Mouse (Mus musculus): ENCODE results near the gene Pld3.

The Pld3 gene

DNA sequence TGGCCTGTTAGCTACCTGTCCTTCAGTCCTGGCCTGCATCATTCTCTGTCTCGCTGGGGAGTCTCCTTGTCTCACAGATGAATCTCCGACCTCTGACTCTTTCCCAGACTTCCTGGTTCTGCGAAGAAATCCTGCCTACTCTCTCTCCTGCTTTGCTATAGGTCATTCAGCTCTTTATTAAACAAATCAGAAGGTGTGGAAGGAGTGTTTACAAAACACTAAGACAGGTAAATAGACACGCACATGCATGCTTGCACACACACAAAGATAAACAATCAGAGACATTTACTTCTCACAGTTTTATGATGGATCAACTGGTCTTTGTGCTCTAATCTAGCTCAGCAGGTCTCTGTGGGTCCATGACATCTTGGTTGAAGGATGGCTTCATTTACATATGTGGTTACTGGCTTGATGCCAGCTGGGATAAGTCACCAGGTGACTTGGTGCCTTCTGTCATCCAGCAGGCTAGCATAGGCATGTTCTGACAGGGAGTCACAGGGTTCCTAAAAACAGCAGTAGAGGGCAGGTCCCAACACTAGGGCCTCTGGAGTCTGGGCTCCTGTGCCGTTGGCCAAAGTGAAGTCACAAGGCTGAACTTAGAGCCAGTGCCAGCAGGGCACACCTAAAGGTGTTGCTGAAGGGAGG is 16.7 kb upstream of the Pld3 start:
- no peak for DNase-seq (ENCODE audit: low read depth, low spot score)

DNA sequence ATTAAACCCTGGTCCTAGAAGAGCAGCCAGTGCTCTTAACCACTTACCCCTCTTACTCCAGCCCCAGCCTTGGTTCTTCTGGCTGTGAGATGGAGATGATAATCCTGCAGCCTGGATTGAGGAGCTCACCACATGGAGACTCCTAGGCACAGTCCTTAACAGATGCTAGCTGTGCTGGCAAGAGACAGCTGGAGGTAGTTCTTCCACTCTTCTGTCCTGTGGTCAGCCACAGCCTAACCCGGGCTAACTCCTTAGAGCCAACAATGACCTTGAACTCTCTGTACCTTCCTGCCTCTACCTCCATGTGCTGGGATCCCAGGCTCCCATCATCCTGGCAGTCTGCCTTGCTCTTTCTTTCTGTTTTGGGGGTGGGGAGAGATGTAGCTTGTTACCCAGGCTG is 8.0 kb upstream of the Pld3 start:
- no peak for DNase-seq (ENCODE audit: low read depth, low spot score)

DNA sequence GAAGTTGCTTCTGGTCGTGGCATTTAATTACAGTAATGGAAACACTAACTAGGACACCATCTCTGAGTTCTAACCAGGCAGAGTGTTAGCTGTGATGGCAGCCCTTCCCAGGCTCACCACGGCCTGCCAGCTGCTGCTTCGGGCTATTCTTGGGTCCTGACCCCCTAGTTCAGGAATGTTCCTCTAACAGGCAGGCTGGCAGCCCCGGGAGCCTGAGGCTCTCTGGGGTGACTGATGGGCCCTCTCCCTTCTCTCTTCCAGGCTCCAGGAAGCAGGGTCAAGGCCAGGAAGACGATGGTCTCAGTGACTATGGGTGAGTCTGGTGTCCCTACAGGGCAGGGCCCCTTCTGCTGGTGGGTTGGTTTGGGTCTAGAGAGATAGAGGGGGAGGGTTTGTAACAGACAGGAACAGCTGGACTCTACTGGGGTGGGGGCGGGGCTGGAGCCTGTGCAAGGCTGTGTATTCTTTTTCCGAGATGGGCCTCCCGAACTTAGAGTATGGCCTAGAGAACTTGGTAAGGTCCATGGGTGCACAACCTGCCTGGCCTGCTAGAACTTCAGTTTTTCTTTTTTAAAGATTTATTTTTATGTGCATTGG is 7.4 kb upstream of the Pld3 start:
- no peak for DNase-seq (ENCODE audit: low read depth, low spot score)

DNA sequence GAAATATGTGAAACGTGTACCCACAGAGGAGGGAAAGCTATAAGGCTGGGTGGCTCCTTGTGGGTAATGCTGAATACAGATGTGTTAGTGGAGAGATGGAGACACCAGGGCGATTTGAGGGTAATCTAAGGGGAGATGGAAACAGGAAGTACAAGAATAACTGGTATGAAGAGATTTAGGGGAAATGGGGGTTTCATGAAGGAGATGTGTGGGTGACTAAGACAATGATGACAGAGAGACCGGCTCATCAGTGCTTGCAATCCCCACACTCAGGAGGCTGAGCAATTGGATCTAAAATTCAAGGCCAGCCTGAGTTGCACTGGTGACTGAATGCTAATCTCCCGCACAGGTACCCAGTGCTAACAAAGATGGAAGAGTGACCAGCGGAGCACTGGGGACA is 948 bp downstream of the Pld3 start:
- DNase-seq (ENCODE audit: low read depth, low spot score): no peak

DNA sequence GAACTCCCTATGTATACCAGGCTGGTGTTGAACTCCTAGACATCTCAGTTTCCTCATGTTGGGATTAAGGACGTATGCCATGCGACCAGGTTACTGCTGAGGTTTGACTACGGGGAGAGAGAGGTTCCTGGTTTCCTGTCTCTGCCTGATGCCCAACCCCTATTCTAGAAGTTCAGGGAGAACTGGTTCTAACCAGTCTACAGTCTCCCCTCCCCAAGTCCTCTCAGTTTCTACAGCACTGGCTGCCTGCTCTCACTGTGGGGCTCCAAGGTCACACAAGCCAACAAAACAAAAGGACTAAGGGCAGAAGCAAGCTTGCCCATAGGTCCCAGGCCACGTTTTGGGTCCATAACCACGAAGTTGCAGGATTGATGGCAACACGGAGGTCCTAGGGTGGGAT is 3.4 kb downstream of the Pld3 start:
- DNase-seq (ENCODE audit: low read depth, low spot score): no peak

DNA sequence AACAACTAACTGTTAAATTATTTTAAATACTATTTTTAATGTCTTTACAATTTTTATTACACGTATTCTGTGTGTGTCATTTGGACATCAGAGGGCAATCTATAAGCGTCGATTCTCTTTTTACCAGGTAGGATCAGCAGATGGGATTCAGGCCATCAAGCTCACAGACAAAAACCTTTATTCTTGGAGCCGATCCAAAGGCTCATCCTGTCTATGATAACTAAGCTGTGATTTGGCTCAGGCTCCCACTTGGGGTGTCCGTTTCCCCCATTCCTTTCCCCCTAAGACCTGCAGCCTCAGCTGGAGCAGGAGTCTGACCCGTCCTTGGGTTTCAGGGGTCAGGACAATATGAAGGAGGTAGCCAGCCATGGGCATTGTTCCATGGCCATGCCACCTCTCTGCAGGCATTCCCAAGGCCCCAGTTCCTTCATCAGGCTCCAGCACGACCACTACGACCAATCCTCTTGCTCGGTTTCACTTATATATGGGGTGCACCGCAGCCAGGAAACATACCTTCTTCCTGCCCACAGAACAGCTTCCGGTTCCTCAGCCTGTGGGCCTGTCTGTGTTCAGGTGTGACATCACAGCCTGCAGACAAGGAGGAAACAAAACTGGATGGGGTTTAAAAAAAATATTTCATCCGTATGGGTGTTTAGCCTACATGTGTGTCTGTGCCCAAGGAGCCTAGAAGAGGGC is 8.2 kb downstream of the Pld3 start:
- no peak for DNase-seq (ENCODE audit: low read depth, low spot score)

DNA sequence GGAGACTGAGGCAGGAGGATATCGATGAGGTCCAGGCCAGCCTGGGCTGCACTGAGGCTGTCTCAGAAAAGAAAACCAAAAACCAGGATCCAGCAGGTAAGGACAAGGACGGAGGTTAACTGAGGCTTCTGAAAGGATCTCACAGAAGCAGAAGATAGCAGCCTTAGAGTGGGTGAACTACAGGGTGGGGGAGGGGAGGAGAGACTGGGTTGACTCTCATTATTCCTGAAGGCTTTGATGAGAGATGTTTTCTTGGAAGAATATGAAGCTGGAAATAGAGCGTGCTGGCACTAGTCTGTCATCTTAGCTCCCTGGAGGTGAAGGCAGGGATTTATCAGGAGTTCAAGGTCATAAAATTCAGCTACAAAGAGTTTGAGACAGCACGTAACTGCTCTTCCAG is 9.2 kb downstream of the Pld3 start:
- no peak for DNase-seq (ENCODE audit: low read depth, low spot score)

DNA sequence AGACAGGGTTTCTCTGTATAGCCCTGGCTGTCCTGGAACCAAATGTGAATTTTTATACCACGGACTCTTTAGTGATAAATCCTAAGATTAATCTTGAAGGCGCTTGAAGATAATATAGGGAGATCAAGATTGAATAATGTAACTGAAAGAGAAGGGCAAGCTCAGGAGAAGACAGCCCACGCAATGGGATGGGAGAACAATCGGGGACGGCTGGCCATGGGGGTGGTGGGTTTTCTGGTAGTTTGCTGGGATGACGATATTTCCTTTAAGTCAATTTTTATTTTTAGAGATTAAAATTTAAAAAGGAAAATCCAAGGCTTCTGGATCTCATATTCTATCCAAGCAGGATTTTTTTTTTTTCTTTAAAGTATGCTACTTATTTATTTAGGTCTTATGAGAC is 10.0 kb downstream of the Pld3 start:
- no peak for DNase-seq (ENCODE audit: low read depth, low spot score)

DNA sequence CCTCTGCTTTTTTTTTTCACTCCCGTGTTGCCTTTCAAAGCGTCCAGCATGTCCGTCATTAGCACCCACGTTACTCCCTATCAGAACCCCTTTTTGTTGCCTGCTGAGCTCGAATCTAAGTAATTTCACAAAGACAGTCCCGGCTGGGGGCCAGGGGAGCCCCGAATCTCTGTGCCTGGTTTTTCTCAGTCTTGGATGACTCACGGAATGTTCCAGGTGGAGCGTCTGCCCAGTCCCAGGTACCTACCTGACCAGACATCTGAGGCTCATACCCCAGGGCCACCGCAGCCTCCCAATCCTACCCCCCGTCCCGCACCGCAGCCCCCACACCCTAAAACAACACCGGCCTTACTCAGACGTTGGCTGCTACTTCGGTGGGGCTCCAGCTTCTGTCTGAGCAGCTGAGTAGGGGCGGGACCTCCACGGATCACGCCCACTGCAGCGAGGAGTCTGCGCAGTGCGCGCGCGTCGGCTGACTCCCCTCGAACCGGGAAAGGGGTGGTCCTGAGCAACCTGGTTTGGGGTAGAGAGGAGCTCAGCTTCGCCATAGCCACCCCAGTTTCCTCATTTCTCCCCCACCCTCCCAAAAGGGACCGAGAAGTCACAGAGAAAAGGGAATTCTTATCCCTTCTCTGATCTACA is 10.5 kb downstream of the Pld3 start:
- DNase-seq (ENCODE audit: low read depth, low spot score): peak; percentile 55

DNA sequence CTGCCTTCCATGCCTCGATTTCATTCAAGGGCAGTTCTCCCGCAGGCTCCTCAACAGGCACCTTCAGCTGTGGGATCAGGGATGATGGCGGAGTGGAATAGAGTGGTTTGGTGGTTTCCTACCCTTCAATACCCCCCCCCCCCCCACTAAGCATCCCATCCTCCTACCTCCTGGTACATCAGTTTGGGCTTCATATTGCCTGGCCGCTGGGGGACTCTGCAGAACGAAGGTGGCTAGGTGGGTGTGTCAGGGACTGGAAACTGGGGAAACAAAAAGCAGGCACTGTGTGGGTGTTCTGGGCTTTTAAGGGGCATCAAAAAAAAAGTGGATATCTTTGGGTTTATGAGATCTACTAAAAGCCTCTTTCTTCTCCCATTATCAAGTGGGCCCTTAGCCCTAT is 11.1 kb downstream of the Pld3 start:
- DNase-seq (ENCODE audit: low read depth, low spot score): no peak

DNA sequence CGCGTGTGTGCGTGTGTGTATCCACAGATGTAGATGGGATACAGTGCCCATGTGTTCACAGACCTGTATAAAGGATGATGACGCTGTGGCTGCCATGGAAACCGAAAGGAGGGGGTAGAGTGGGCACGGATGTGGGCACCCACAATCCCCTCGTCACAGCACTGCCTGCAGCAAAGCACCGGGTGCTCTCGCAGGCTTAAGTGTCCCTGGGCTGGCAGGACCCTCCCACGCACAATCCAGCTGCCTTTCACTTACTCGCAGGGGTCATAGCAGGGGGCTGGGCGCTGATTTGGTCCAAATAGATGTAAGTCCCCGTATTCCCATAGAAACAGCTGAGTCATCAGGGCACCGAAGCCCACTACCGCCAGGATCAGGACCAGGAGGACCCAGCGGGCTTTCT is 11.6 kb downstream of the Pld3 start:
- DNase-seq (ENCODE audit: low read depth, low spot score): peak; percentile 34

DNA sequence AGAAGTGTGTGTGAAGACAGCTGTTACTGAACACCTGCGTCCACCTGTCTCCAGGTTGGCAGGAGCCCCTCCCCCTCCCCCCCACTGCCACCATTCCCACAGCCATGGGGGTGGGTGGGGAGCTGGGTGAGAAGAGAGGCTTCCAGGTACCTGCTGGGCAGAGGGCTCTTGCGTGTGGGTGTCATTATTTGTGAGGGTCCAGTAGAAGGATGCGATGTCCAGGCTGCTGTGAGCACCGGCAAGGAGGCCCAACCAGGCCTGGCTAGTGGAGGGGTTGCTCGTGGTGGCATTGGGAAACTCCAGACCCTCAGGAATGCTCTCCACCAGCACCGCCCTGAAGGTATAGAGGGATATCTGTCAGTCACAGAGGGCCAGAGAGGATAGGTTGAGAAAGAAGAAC is 12.1 kb downstream of the Pld3 start:
- DNase-seq (ENCODE audit: low read depth, low spot score): no peak

DNA sequence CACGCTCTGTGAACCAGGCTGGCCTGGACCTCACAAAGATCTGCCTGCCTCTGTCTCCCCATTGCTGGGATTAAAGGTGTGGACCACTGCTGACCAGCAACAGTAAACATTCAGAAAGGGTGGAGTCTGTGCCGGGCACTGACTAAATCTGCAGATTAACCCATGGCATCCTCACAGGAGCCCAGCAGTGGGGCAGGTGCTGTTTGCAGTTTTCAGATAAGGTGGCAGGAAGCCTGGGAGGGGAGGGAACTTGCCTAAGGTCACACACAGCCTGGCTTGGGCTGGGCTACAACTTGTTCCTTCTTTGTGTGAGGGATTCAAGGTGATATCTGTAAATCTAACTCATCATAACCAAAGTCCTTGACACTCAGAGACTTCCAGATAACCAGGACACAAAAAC is 12.5 kb downstream of the Pld3 start:
- no peak for DNase-seq (ENCODE audit: low read depth, low spot score)

DNA sequence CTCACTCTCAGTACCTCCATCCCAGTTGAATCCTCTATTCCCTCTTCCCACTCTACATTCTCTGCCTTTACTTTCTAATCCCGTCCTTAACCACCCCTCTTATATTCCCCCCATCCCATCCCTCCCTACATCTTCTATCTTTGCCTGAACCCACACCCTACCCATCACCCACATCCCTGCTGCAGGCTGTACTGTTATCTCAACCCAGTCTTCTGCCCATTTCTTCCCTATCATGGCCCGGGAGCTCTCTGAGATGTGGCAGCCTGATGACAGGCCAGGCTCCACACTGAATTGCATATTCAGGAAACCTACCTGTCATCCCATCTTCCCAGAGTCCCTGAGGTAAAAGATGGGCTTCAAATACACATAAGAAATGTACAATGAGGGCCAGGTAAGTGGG is 14.2 kb downstream of the Pld3 start:
- DNase-seq (ENCODE audit: low read depth, low spot score): no peak

DNA sequence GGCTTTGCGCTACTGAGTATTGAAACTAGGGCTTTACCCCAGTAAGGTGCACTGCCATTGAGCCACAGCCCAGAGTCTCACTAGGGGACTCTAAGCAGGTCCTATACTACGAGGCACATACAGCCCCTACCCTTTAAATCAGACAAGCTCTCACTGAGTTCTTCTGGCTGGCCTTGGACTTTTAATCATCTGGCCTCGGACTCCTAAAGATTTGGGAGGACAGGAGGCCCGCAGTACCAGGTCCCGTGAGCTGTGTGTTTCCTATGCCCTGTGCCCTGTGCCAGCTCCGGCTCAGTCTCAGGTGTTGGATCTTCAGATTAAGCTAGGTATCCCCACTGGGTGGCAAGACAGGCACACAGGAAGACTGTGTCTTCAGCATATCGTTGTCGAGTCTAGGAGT is 15.0 kb downstream of the Pld3 start:
- DNase-seq (ENCODE audit: low read depth, low spot score): no peak

DNA sequence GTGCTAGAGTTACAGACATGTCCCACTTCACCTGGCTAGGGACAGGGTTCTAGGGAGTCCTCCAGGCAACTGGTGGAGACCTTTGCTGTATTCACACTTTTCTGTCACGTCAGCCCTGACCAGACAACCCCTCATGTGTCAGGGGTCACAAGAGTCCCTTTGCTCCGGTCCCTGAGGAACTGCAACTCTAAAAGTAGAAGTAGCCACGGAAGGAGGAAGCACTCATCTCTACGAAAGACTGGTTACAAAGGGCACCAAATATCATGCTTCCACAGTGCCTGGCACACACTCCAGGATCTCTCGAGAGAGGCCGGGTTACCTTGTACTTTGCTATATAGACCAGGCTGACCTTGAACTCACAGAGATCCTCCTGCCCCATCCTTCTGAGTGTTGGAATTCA is 16.4 kb downstream of the Pld3 start:
- no peak for DNase-seq (ENCODE audit: low read depth, low spot score)

DNA sequence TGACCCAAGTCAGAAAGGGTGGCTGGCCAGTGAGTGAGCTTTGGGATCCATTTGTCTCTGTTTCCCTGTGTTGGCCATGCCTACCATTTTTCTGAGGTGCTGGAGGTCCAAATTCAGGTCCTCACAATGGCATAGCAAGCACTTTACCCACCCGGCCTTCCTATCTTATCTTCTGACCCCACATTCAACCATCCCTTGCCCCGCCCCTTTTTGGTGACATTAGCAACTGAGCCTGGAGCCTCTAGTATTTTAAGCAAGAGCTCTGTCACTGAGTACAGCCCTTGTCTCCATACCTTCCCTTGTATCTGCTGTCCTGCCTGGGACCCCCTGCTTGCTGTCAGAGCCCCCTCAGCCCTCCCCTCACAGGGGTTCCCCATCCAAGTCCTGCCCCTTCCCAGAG is 17.6 kb downstream of the Pld3 start:
- DNase-seq (ENCODE audit: low read depth, low spot score): no peak

DNA sequence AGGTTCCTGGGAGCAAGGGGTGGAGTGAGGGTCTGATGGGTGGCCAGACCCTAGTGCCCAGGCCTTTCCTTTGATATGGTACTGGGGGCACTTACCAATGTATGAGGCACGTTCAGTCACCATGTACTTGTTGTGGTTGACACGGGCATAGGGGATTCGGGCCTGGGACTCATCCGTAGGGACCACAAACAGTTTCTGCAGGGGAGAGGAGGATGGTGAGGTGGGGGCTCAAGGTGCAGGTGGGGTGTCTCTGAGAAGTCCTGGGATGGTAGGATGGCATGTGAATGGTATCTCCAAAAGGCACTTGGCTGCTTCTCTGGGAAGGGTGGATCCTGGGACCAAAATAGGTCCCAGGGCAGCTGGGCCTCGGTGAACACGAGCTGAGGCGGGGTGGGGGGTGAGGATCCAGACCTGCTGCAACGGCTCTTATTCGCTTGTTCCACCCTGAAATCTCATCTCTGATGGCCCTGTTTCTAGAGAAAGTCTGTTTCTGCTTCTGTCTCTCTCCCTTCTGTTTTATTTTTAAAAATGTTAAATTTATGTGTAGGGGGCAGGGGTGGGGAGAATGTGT is 20.5 kb downstream of the Pld3 start:
- no peak for DNase-seq (ENCODE audit: low read depth, low spot score)

DNA sequence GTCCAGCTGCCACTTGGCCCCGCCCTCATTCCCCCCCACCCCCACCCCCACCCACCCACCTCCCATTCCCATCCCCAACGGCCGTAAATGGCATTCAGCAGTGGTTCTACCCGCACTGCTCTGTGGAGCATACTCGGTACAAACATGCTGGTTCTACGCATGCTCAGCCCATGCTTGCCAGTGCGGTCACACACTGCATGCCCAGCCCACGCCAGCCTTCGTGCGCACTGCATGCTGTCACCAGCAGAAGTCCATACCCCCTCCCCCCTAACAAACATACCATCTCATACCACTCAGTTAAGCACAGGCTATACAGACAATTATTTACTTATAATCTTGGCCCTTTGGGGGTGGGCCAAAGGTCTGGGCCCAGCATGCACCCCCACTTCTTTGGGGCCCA is 21.3 kb downstream of the Pld3 start:
- no peak for DNase-seq (ENCODE audit: low read depth, low spot score)

DNA sequence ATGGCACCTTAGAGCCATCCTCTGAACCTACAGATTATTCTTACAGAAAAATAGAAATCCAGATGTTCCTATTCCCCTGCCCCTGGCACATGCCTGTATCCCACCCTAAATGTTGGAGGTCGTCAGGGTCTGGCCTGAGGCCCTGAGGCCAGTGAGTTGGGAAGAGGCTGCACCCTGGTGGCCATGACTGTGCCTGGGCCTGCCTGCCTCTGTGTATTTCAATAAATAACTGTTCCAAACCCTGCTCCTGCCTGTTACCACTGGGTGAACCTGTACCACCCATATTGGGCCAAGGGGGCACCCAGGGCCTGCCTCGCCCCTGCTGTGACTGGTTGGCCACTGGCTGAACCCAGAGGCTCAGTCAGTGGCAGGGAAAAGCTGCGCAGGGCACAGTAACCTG is 22.1 kb downstream of the Pld3 start:
- no peak for DNase-seq (ENCODE audit: low read depth, low spot score)

DNA sequence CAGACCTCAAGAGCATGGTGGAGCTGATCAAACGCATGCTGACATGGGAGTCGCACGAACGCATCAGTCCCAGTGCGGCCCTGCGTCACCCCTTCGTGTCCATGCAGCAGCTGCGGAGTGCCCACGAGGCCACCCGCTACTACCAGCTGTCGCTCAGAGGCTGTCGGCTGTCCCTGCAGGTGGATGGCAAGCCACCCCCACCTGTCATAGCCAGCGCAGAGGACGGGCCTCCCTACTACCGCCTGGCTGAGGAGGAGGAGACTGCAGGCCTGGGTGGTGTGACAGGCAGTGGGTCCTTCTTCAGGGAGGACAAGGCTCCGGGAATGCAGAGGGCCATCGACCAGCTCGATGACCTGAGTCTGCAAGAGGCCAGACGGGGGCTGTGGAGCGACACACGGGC is 23.9 kb downstream of the Pld3 start:
- DNase-seq (ENCODE audit: low read depth, low spot score): no peak

DNA sequence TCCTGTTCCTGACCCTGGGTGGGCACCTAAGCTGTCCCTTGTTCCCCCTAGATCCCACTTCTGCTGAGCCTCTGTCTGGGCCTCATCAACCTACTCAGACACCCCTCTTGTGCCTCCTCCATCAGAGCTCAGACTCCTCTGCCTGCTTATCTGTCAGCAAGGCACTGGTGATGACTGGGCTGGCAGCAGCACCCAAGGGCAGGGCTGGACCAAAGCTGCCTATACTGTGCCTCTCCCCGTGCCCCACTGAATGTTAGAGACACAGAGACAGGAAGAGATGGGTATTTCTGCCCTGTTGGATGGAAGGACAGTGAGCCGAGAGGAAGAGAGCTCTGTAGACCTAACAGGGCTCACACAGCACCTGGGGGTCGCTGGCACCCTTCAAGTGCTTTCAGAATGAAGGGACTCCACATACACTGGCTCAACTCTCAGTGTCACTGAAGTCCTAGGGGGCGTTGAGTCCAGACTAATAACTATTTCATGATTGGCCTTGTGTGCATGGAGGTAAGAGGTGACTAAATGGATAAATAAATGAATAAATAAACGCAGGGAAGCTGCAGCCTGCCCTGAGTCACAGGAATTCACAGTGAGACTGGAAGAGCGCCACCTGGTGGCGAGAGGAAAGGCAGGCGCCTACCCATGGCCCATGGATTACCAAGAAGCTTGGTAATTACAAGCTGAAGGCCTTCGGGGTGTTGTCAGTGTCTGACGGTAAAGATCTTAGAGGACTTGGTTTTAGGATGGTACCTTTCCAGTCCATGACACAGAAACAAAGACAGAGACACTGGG is 26.8 kb downstream of the Pld3 start:
- DNase-seq (ENCODE audit: low read depth, low spot score): peak; percentile 84

Measured in retina, postnatal 7 days (tissue).